Mouse (Mus musculus): Measurements from ENCODE around the gene Zfp626. TPM values are rescaled to one million over a fixed set of nuclear protein-coding genes. Genes with fewer than 3 reads are reported as not detected.
"Not testable (repeated sequence)": the region's sequence is repeated elsewhere in the genome, so short reads cannot be mapped to it uniquely, and the experiment has no call there.

Zfp626 gene
- polyA plus RNA-seq (2012; rRNA removed), result 1.6 TPM in 2 replicates

DNA sequence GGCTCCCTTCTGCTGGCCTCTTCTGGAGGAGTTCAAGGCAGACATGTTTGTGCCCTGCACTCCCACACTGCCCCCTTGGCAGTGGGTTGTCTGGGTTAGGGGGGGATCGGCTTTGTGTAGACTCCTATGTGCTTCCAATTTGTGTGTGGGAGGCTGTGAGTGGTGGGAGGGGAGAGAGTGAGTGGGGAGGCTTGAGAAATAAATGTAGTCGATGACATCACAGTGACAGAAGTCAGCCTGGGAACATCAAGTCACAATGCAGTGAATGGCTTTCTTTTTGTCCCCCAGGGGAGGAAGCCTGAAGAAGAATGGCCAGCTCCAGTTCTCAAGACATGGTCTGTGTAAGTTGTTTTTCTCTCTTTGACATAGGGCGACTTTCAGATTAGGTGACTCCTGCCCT, at the start of gene Zfp626:
Gene Zfp626 (plus strand): TSS at position 301 of the 400 bp plus-strand sequence.
- H3K27me3 ChIP-seq (ENCODE audit: control insufficient read depth, insufficient read depth, low read length); H3K4me1 ChIP-seq (replicated peaks; ENCODE audit: control insufficient read depth, insufficient read depth, low read length); H3K27ac ChIP-seq (ENCODE audit: control insufficient read depth, insufficient read depth, low read length); H3K4me3 ChIP-seq (ENCODE audit: control insufficient read depth, insufficient read depth, low read length); DNase-seq: not testable (repeated sequence)
- 93% methylated on average over 3 of the region's 3 CpGs for WGBS
- H3K36me3 ChIP-seq (ENCODE audit: control insufficient read depth, insufficient read depth, low read length), result peaks cover 14% of the 10 kb centered on the region

DNA sequence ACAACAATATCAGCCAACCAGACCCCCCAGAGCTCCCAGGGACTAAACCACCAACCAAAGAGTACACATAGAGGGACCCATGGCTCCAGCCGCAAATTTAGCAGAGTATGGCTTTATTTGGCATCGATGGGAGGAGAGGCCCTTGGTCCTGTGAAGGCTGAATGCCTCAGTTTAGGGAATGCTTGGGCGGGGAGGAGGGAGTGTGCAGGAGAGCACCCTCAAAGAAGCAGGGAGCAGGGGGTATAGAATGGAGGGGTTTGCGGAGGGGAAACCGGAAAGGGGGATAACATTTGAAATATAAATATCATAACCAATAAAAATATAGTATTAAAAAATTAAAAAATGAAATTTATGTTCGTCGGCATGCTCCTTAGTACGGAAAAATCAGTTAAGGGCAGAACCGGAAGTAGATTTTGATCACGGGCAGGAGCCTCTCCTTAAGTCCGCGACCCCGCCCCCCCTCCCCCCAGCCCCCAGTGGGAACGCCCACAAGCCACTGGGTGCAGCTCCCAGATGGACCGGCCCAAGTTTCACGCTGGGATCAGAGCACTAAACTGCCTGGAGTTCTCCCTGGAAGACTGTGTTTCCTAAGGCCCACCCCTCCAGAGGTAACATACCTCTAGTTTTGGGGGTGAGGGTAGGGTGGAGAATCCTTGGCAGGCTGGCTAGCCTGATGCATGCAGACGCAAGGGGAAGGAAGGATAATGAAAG, 41.7 kb upstream of the Zfp626 start:
- no peaks in the 10 kb centered on the region for H3K36me3 ChIP-seq (ENCODE audit: control insufficient read depth, insufficient read depth, low read length)
- TF ChIP-seq CTCF (IDR thresholded peaks at IDR 0.05; ENCODE audit: borderline replicate concordance, control insufficient read depth, extremely low read depth, insufficient read depth, low read length, poor library complexity) (no peak), POLR2A (IDR thresholded peaks at IDR 0.05; ENCODE audit: control insufficient read depth, extremely low read depth, insufficient read depth, low read length, poor library complexity) (no peak)
- no peak for DNase-seq
- peaks cover 3% of the 10 kb centered on the region; the same call in 1 of the 2 replicates for H3K4me1 ChIP-seq (replicated peaks; ENCODE audit: control insufficient read depth, insufficient read depth, low read length)
- no peak overlapping the region for H3K27ac ChIP-seq (ENCODE audit: control insufficient read depth, insufficient read depth, low read length)
- no peak overlapping the region; the same call in 1 of the 2 replicates for H3K4me3 ChIP-seq (ENCODE audit: control insufficient read depth, insufficient read depth, low read length)
- no peaks in the 10 kb centered on the region for H3K27me3 ChIP-seq (ENCODE audit: control insufficient read depth, insufficient read depth, low read length)
- 15% methylated on average over 17 of the region's 17 CpGs for WGBS

GRCm38 (mm10) chr7:27789306-27789705, 17.7 kb upstream of the Zfp626 start:
- Histone ChIP-seq H3K27me3 (ENCODE audit: control insufficient read depth, insufficient read depth, low read length) (no peaks in the 10 kb centered on the region), H3K4me3 (ENCODE audit: control insufficient read depth, insufficient read depth, low read length) (no peak overlapping the region), H3K4me1 (replicated peaks; ENCODE audit: control insufficient read depth, insufficient read depth, low read length) (no peaks in the 10 kb centered on the region), H3K36me3 (ENCODE audit: control insufficient read depth, insufficient read depth, low read length) (no peaks in the 10 kb centered on the region), H3K27ac (ENCODE audit: control insufficient read depth, insufficient read depth, low read length) (no peak overlapping the region)
- TF ChIP-seq CTCF (IDR thresholded peaks at IDR 0.05; ENCODE audit: borderline replicate concordance, control insufficient read depth, extremely low read depth, insufficient read depth, low read length, poor library complexity), result no peak
- TF ChIP-seq POLR2A (IDR thresholded peaks at IDR 0.05; ENCODE audit: control insufficient read depth, extremely low read depth, insufficient read depth, low read length, poor library complexity), result no peak
- DNase-seq, result no peak
- 92% methylated on average over 5 of the region's 5 CpGs for WGBS

- H3K27ac ChIP-seq (ENCODE audit: control insufficient read depth, insufficient read depth, low read length), result not testable (repeated sequence)
- 49% methylated on average over 3 of the region's 3 CpGs for WGBS
These were observed 13.1 kb upstream of the Zfp626 start for GRCm38 (mm10) chr7:27793865-27794264.

DNA sequence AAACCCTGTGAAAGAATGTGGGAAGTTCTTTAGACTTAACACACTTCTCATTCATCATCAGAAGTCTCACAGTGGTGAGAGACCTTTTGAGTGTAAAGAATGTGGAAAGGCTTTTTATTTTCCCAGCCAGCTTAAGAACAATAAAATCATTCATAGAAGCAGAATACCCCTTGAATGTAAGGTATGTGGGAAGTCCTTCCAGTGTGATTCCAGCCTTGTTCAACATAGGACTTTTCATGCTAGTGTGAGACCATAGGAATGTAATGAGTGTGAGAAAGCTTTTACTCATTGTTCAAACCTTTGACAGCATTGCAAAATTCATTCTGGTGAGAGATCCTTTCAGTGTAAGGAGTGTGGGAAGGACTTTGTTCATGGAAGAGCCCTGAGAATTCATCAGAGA, 12.4 kb upstream of the Zfp626 start:
- Histone ChIP-seq H3K4me1 (replicated peaks; ENCODE audit: control insufficient read depth, insufficient read depth, low read length) (no peaks in the 10 kb centered on the region), H3K4me3 (ENCODE audit: control insufficient read depth, insufficient read depth, low read length) (no peak overlapping the region), H3K27ac (ENCODE audit: control insufficient read depth, insufficient read depth, low read length) (no peak overlapping the region), H3K27me3 (ENCODE audit: control insufficient read depth, insufficient read depth, low read length) (no peaks in the 10 kb centered on the region), H3K36me3 (ENCODE audit: control insufficient read depth, insufficient read depth, low read length) (no peaks in the 10 kb centered on the region)
- no peak for DNase-seq
- TF ChIP-seq POLR2A (IDR thresholded peaks at IDR 0.05; ENCODE audit: control insufficient read depth, extremely low read depth, insufficient read depth, low read length, poor library complexity) (no peak), CTCF (IDR thresholded peaks at IDR 0.05; ENCODE audit: borderline replicate concordance, control insufficient read depth, extremely low read depth, insufficient read depth, low read length, poor library complexity) (no peak)

More at GRCm38 (mm10) chr7:27793865-27794264, 13.1 kb upstream of the Zfp626 start:
- not testable (repeated sequence) for H3K36me3 ChIP-seq (ENCODE audit: control insufficient read depth, insufficient read depth, low read length); H3K4me1 ChIP-seq (replicated peaks; ENCODE audit: control insufficient read depth, insufficient read depth, low read length); DNase-seq; H3K4me3 ChIP-seq (ENCODE audit: control insufficient read depth, insufficient read depth, low read length); H3K27me3 ChIP-seq (ENCODE audit: control insufficient read depth, insufficient read depth, low read length)

GRCm38 (mm10) chr7:27797906-27798811, 8.8 kb upstream of the Zfp626 start:
- WGBS, result 61% methylated on average over 8 of the region's 8 CpGs
- Histone ChIP-seq H3K36me3 (ENCODE audit: control insufficient read depth, insufficient read depth, low read length) (no peaks in the 10 kb centered on the region), H3K27me3 (ENCODE audit: control insufficient read depth, insufficient read depth, low read length) (no peaks in the 10 kb centered on the region), H3K27ac (ENCODE audit: control insufficient read depth, insufficient read depth, low read length) (no peak overlapping the region), H3K4me3 (ENCODE audit: control insufficient read depth, insufficient read depth, low read length) (no peak overlapping the region), H3K4me1 (replicated peaks; ENCODE audit: control insufficient read depth, insufficient read depth, low read length) (no peaks in the 10 kb centered on the region)
- TF ChIP-seq POLR2A (IDR thresholded peaks at IDR 0.05; ENCODE audit: control insufficient read depth, extremely low read depth, insufficient read depth, low read length, poor library complexity) (no peak), CTCF (IDR thresholded peaks at IDR 0.05; ENCODE audit: borderline replicate concordance, control insufficient read depth, extremely low read depth, insufficient read depth, low read length, poor library complexity) (no peak)
- no peak for DNase-seq

Measured in thymus, adult 2 months (tissue).